Mouse (Mus musculus): ENCODE results near the gene Lat. TPM values are rescaled to one million over a fixed set of nuclear protein-coding genes. Genes with fewer than 3 reads are reported as not detected.

Gene Lat
- total and polyA plus RNA-seq, 3 experiments = 0.34 to 4.4 (median 1.8) TPM

DNA sequence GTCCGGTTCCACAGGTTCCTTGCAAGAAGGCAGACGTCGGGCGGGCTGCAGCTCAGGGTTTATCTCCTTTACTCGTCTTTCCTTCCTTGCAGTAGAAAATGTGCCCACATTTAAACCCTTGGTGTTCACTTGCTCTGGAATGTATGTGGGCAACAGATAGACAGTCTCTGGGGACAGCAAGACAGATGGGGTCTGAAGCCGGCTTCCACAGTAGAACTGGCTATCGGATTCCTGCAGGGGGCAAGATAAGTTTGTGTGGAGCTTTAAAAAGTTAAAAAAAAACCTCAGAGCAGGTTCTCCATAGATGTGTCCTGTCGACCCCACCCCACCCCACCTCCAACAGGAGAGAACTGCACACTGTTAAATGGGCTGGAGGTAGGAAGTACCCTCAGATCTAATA, 21.1 kb downstream of the Lat start:
- no peak overlapping the region for H3K27ac ChIP-seq
- H3K27me3 ChIP-seq (ENCODE audit: control insufficient read depth, insufficient read depth, low read length) = peaks cover 2% of the 10 kb centered on the region; the same call in 1 of the 2 replicates
- 34% methylated on average over 8 of the region's 8 CpGs for WGBS
- no peak for TF ChIP-seq EP300 (IDR thresholded peaks at IDR 0.05; ENCODE audit: insufficient read depth, low read depth, low read length)
- no peak for TF ChIP-seq CTCF (IDR thresholded peaks at IDR 0.05)
- TF ChIP-seq POLR2A (IDR thresholded peaks at IDR 0.05; ENCODE audit: insufficient read depth, low read depth, low read length) = no peak
- no peak overlapping the region for H3K4me3 ChIP-seq
- H3K9ac ChIP-seq (ENCODE audit: low read depth, low read length) = no peak overlapping the region
- no peaks in the 10 kb centered on the region for H3K79me2 ChIP-seq (replicated peaks; ENCODE audit: control insufficient read depth, insufficient read depth, low read length)
- no peaks in the 10 kb centered on the region for H3K36me3 ChIP-seq (ENCODE audit: control insufficient read depth, insufficient read depth, low read length)
- no peak for DNase-seq
- H3K4me1 ChIP-seq (ENCODE audit: control insufficient read depth, insufficient read depth, low read length) = no peaks in the 10 kb centered on the region
- intact Hi-C loops (cut with DNase I) = no loop called here

DNA sequence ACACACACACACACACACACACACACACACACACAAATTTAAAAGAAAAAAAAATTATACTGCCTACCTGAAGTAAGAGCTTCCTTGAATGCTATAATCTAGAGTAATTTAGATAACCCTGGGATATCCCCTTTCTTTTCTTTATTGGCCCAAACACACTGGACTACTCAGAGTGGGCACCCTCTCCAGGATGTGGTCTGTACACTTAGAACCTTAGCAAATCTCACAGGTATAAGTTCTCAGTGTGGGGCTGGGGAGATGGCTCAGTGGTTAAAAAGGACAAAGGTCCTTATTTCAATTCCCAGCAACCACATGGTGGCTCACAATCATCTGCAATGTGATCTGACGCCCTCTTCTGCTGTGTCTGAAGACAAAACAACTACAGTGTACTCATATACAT, 22.3 kb downstream of the Lat start:
- Histone ChIP-seq H3K4me1 (ENCODE audit: control insufficient read depth, insufficient read depth, low read length) (no peaks in the 10 kb centered on the region), H3K4me3 (no peak overlapping the region), H3K9ac (ENCODE audit: low read depth, low read length) (no peak overlapping the region), H3K79me2 (replicated peaks; ENCODE audit: control insufficient read depth, insufficient read depth, low read length) (no peaks in the 10 kb centered on the region), H3K27me3 (ENCODE audit: control insufficient read depth, insufficient read depth, low read length) (peaks cover 2% of the 10 kb centered on the region; the same call in 1 of the 2 replicates), H3K27ac (no peak overlapping the region), H3K36me3 (ENCODE audit: control insufficient read depth, insufficient read depth, low read length) (no peaks in the 10 kb centered on the region)
- intact Hi-C loops (cut with DNase I) = no loop called here
- DNase-seq = no peak
- TF ChIP-seq EP300 (IDR thresholded peaks at IDR 0.05; ENCODE audit: insufficient read depth, low read depth, low read length) = no peak
- TF ChIP-seq CTCF (IDR thresholded peaks at IDR 0.05) = no peak
- no peak for TF ChIP-seq POLR2A (IDR thresholded peaks at IDR 0.05; ENCODE audit: insufficient read depth, low read depth, low read length)
- WGBS = 44% methylated on average over 1 of the region's 1 CpGs

DNA sequence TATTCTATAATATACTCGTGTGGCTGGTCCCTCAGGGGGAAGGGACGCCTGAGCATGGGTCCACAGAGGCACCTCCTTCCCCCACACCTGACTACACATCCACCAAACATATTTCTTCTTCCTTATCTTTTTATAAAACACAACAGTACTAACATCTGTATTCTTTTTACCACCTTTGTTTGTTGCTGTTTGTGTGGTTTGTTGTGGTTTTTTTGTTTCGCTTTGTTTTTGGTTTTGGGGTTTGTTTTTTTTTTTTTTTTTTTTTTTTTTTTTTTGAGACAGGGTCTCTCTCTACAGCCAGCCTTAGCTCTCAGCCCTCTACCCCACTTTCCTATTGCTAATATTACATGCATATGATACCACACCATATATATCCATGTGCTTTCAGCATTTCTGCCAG, 23.4 kb downstream of the Lat start:
- no peak for DNase-seq
- no peaks in the 10 kb centered on the region for H3K4me1 ChIP-seq (ENCODE audit: control insufficient read depth, insufficient read depth, low read length)
- no peaks in the 10 kb centered on the region for H3K79me2 ChIP-seq (replicated peaks; ENCODE audit: control insufficient read depth, insufficient read depth, low read length)
- TF ChIP-seq EP300 (IDR thresholded peaks at IDR 0.05; ENCODE audit: insufficient read depth, low read depth, low read length) (no peak), POLR2A (IDR thresholded peaks at IDR 0.05; ENCODE audit: insufficient read depth, low read depth, low read length) (no peak), CTCF (IDR thresholded peaks at IDR 0.05) (no peak)
- intact Hi-C loops (cut with DNase I) = no loop called here
- H3K27ac ChIP-seq = no peak overlapping the region
- no peak overlapping the region for H3K4me3 ChIP-seq
- no peaks in the 10 kb centered on the region for H3K36me3 ChIP-seq (ENCODE audit: control insufficient read depth, insufficient read depth, low read length)
- 57% methylated on average over 3 of the region's 3 CpGs for WGBS
- H3K27me3 ChIP-seq (ENCODE audit: control insufficient read depth, insufficient read depth, low read length) = peaks cover 2% of the 10 kb centered on the region; the same call in 1 of the 2 replicates
- H3K9ac ChIP-seq (ENCODE audit: low read depth, low read length) = no peak overlapping the region

DNA sequence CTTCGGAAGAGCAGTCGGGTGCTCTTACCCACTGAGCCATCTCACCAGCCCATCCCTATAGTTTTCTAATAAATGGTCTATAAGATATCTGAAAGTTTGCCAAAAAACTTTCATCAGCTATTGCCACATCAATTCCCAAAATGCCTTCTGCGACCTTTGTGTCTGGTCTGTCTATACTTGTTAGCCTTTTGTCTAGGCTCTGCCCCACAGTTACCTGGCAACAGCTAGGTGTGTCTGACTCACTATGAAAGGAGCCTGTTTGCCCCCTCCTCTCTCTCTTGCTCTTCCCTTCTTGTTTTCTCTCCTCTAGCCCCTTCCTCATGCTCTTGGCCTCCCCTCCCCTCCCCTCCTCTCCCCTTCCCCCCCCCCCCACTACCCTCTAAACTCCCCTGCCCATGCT, 23.8 kb downstream of the Lat start:
- Histone ChIP-seq H3K4me1 (ENCODE audit: control insufficient read depth, insufficient read depth, low read length) (no peaks in the 10 kb centered on the region), H3K9ac (ENCODE audit: low read depth, low read length) (no peak overlapping the region), H3K27ac (no peak overlapping the region), H3K79me2 (replicated peaks; ENCODE audit: control insufficient read depth, insufficient read depth, low read length) (no peaks in the 10 kb centered on the region), H3K4me3 (no peak overlapping the region), H3K36me3 (ENCODE audit: control insufficient read depth, insufficient read depth, low read length) (no peaks in the 10 kb centered on the region), H3K27me3 (ENCODE audit: control insufficient read depth, insufficient read depth, low read length) (peaks cover 2% of the 10 kb centered on the region; the same call in 1 of the 2 replicates)
- TF ChIP-seq POLR2A (IDR thresholded peaks at IDR 0.05; ENCODE audit: insufficient read depth, low read depth, low read length) (no peak), EP300 (IDR thresholded peaks at IDR 0.05; ENCODE audit: insufficient read depth, low read depth, low read length) (no peak), CTCF (IDR thresholded peaks at IDR 0.05) (no peak)
- DNase-seq = no peak
- WGBS = 57% methylated on average over 3 of the region's 3 CpGs
- intact Hi-C loops (cut with DNase I) = no loop called here

DNA sequence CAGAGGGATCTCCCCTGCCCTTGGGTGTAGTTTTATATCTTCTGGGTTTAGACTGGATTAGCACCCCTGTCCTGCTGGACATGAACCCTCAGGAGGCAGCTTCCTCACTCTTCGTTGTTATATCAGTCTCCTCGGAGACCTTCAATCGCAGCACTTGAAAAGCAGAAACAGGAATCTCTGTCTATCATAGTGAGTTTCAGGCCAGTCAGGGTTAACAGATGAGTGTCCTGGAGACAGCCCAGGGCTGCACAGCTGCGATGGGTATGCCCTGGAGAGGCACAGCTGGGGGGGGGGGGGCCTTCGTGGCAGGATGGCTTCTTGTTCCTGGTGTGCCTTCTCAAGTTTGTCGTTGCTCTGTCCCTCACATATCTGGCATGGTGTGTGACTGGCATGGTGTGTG, 28.5 kb downstream of the Lat start:
- H3K27ac ChIP-seq = no peak overlapping the region
- H3K27me3 ChIP-seq (ENCODE audit: control insufficient read depth, insufficient read depth, low read length) = no peaks in the 10 kb centered on the region
- DNase-seq = no peak
- H3K9ac ChIP-seq (ENCODE audit: low read depth, low read length) = no peak overlapping the region
- TF ChIP-seq EP300 (IDR thresholded peaks at IDR 0.05; ENCODE audit: insufficient read depth, low read depth, low read length) (no peak), POLR2A (IDR thresholded peaks at IDR 0.05; ENCODE audit: insufficient read depth, low read depth, low read length) (no peak), CTCF (IDR thresholded peaks at IDR 0.05) (no peak)
- H3K79me2 ChIP-seq (replicated peaks; ENCODE audit: control insufficient read depth, insufficient read depth, low read length) = no peaks in the 10 kb centered on the region
- H3K4me1 ChIP-seq (ENCODE audit: control insufficient read depth, insufficient read depth, low read length) = no peaks in the 10 kb centered on the region
- H3K36me3 ChIP-seq (ENCODE audit: control insufficient read depth, insufficient read depth, low read length) = no peaks in the 10 kb centered on the region
- 27% methylated on average over 6 of the region's 6 CpGs for WGBS
- H3K4me3 ChIP-seq = no peak overlapping the region
- intact Hi-C loops (cut with DNase I) = no loop called here

DNA sequence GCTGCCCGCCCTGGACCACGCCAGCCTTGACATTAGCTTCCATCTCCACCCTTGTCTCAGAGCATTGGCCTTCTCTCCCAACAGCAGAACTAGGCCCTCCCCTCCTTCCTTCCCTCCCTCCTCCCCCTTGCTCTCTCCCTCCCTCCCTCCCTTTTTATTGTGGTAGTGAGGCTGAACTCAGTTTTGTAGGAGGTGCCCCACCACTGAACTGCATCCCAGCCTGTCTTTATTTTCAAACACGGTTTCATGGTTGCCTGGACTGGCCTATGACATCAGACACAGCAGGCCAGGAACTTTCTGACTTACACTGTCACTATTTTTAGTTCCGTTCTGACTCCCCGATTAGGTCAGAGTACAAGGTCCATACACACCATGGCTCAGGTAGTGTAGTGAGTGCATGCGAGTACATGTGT, 29.2 kb downstream of the Lat start:
- no peaks in the 10 kb centered on the region for H3K27me3 ChIP-seq (ENCODE audit: control insufficient read depth, insufficient read depth, low read length)
- no peaks in the 10 kb centered on the region for H3K79me2 ChIP-seq (replicated peaks; ENCODE audit: control insufficient read depth, insufficient read depth, low read length)
- H3K9ac ChIP-seq (ENCODE audit: low read depth, low read length) = no peak overlapping the region
- no peak overlapping the region for H3K27ac ChIP-seq
- intact Hi-C loops (cut with DNase I) = no loop called here
- no peaks in the 10 kb centered on the region for H3K36me3 ChIP-seq (ENCODE audit: control insufficient read depth, insufficient read depth, low read length)
- H3K4me3 ChIP-seq = no peak overlapping the region
- peak in 1 of 2 experiments; percentile 15 for DNase-seq
- WGBS = 38% methylated on average over 6 of the region's 6 CpGs
- no peak for TF ChIP-seq EP300 (IDR thresholded peaks at IDR 0.05; ENCODE audit: insufficient read depth, low read depth, low read length)
- TF ChIP-seq POLR2A (IDR thresholded peaks at IDR 0.05; ENCODE audit: insufficient read depth, low read depth, low read length) = no peak
- TF ChIP-seq CTCF (IDR thresholded peaks at IDR 0.05) = no peak
- no peaks in the 10 kb centered on the region for H3K4me1 ChIP-seq (ENCODE audit: control insufficient read depth, insufficient read depth, low read length)
